In the genomic region with DNA sequence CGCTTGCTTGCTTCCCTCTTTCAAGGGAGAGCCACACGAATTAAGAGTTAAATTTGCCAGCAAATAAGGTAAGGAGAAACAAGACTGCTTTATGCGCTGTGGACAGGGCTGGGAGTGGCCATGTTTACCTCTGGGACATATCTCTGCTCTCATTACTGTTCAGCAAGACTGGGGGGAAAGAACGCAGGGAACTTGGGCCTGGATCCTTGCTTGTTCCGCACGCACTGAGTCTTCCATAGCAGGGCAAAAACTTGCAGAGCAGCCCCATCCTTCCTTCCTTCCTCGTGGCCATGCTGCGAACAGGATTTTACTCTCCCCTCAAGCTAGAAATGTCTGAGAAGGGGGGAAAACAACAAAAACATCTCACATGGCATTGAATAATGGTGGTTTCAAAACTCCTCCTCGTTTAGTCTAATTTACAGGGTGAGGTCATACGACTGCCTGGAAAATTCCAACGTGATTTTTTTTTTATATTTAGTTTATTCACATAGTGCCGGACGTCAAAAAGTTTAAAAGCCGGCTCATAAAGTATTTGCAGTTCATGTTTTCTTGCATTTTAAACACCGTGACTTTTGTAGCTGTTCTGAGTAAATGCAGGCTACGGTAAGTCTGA, we compare ENCODE assay signal across 8 mouse cellular contexts. TPM values are rescaled to one million over a fixed set of nuclear protein-coding genes. Genes with fewer than 3 reads are reported as not detected.
DNase-seq lines count a peak whose midpoint lies in the region; ATAC-seq and TF ChIP-seq lines count a peak whose summit lies in the region.

No protein-coding gene starts in this region.

- H3K27me3 ChIP-seq in thymus, adult 2 months (ENCODE audit: control insufficient read depth, insufficient read depth, low read length), result no peaks in the 10 kb centered on the region
- H3K27me3 ChIP-seq in stomach, postnatal 0 days (ENCODE audit: control insufficient read depth, insufficient read depth, low read length), result no peaks in the 10 kb centered on the region

- no peak for TF ChIP-seq EP300 in stomach, postnatal 0 days (optimal IDR thresholded peaks at IDR 0.05)

- H3K4me1 ChIP-seq in thymus, adult 2 months (replicated peaks; ENCODE audit: control insufficient read depth, insufficient read depth, low read length), result peaks cover 32% of the 10 kb centered on the region
- peaks cover 19% of the 10 kb centered on the region for H3K4me1 ChIP-seq in stomach, postnatal 0 days (replicated peaks; ENCODE audit: control insufficient read depth, insufficient read depth)

- no peaks in the 10 kb centered on the region for H3K36me3 ChIP-seq in thymus, adult 2 months (ENCODE audit: control insufficient read depth, insufficient read depth, low read length)
- H3K36me3 ChIP-seq in stomach, postnatal 0 days (ENCODE audit: control insufficient read depth, insufficient read depth, low read length), result no peaks in the 10 kb centered on the region

- peak overlapping the region; percentile 94 for H3K27ac ChIP-seq in gastrocnemius, adult 2 months
- peak overlapping the region; percentile 45; the same call in 1 of the 2 replicates for H3K27ac ChIP-seq in thymus, adult 2 months (ENCODE audit: control insufficient read depth, insufficient read depth, low read length)
- H3K27ac ChIP-seq in stomach, postnatal 0 days (replicated peaks), result peak overlapping the region; percentile 81

- DNase-seq in gastrocnemius, adult 2 months, result peak; percentile 51
- no peak for DNase-seq in gastrocnemius, postnatal 36 days
- DNase-seq in thymus, adult 2 months, result no peak
- no peak for DNase-seq in thymus, postnatal 10 days (ENCODE audit: low spot score in 2 of 2)
- DNase-seq in kidney, postnatal 25 days, result peak; percentile 34 to 51
- peak; percentile 59 for DNase-seq in stomach, postnatal 0 days (ENCODE audit: low spot score)
- no peak for DNase-seq in gastrocnemius, postnatal 25 days
- no peak for DNase-seq in spleen, postnatal 4 days (ENCODE audit: low spot score in 2 of 2)

- H3K9ac ChIP-seq in stomach, postnatal 0 days (ENCODE audit: low read length), result 0 out of 2 replicates have a peak overlapping the region, but pooled peaks have one; percentile 1

- intact Hi-C loops in gastrocnemius, adult 2 months (cut with DNase I), result loop anchor here (2.0 to 5.0 kb wide), 2 partner anchors 20 to 40 kb away; no protein-coding TSS in a partner anchor
- intact Hi-C loops in gastrocnemius, postnatal 36 days (cut with DNase I), result no loop called here

- 83% methylated on average over 16 of the region's 16 CpGs for WGBS in thymus, adult 2 months
- WGBS in stomach, postnatal 0 days, result 7% methylated on average over 16 of the region's 16 CpGs

- no peaks in the 10 kb centered on the region for H3K9me3 ChIP-seq in stomach, postnatal 0 days (ENCODE audit: control insufficient read depth, low read length)

- TF ChIP-seq POLR2A in thymus, adult 2 months (IDR thresholded peaks at IDR 0.05; ENCODE audit: control insufficient read depth, extremely low read depth, insufficient read depth, low read length, poor library complexity), result no peak

- peak overlapping the region; percentile 31 for H3K4me2 ChIP-seq in stomach, postnatal 0 days (replicated peaks; ENCODE audit: low read depth)

- TF ChIP-seq CTCF in gastrocnemius, adult 2 months (IDR thresholded peaks at IDR 0.05), result no peak
- no peak for TF ChIP-seq CTCF in thymus, adult 2 months (IDR thresholded peaks at IDR 0.05; ENCODE audit: borderline replicate concordance, control insufficient read depth, extremely low read depth, insufficient read depth, low read length, poor library complexity)
- no peak for TF ChIP-seq CTCF in stomach, postnatal 0 days (IDR thresholded peaks at IDR 0.05; ENCODE audit: low read depth)

- ATAC-seq in stomach, postnatal 0 days (ENCODE audit: low FRiP score, low TSS enrichment), result peak; percentile 67; the same call in 1 of the 2 replicates

- peak overlapping the region; percentile 60 for H3K4me3 ChIP-seq in gastrocnemius, adult 2 months
- H3K4me3 ChIP-seq in thymus, adult 2 months (ENCODE audit: control insufficient read depth, insufficient read depth, low read length), result no peak overlapping the region
- H3K4me3 ChIP-seq in stomach, postnatal 0 days (ENCODE audit: low read depth, low read length), result no peak overlapping the region

RNA-seq across cellular contexts. Expression of a gene that starts 21.8 kb away (rescaled TPM):
- total RNA-seq in gastrocnemius, adult 2 months (2021), result 100 to 1,000 TPM; 282 to 352 TPM
- 100 to 1,000 TPM; 312 to 318 TPM for total RNA-seq in gastrocnemius, postnatal 36 days (2021)
- 58.9 and 64.4 TPM in 2 replicates for polyA plus RNA-seq in thymus, adult 2 months (2012; rRNA removed)
- polyA plus RNA-seq in stomach, postnatal 0 days (2015; fragmentation: Nextera tagmentation; extraction: Ambion mirVana), result 101 and 104 TPM in 2 replicates
- total RNA-seq in gastrocnemius, postnatal 25 days (2021), result 100 to 1,000 TPM; 269 to 316 TPM

Comparison
In these comparisons a context has a peak if more than half of its experiments do, and no peak if none do; other contexts are left out.
1. DNase-seq: peak in gastrocnemius, adult 2 months (single experiment), kidney, postnatal 25 days (2 of 2) and stomach, postnatal 0 days (single experiment); none in gastrocnemius, postnatal 36 days (0 of 2), thymus, adult 2 months (single experiment), thymus, postnatal 10 days (0 of 2), gastrocnemius, postnatal 25 days (single experiment) and spleen, postnatal 4 days (0 of 2).
2. Peak in every context shown above with its lines, with median percentiles within 50 percentile points of each other: H3K27ac ChIP-seq.